Mouse (Mus musculus) midbrain, postnatal 0 days (tissue): ENCODE measurements around the gene Lin9. TPM values are rescaled to one million over a fixed set of nuclear protein-coding genes. Genes with fewer than 3 reads are reported as not detected.
"Not testable (repeated sequence)": the region's sequence is repeated elsewhere in the genome, so short reads cannot be mapped to it uniquely, and the experiment has no call there.

Source experiments
- ATAC-seq: fragments of 200-750 bp; cut with Nextera tagmentation; 2 replicates; pipeline ENCODE4 v1.8.0; 2017; ENCODE audit warnings: moderate number of reproducible peaks, mild to moderate bottlenecking, moderate TSS enrichment, moderate library complexity; ENCODE audit not compliant: low FRiP score
- DNase-seq: peaks from one replicate; pipeline ENCODE4 v3.0.0-alpha.2; 2015; ENCODE audit warnings: low spot score
- H3K27ac ChIP-seq: fragments of 300-500 bp; sonication (generic); 2 replicates; pipeline ENCODE4 v1.5.1; 2014; ENCODE audit warnings: low read depth, mild to moderate bottlenecking, low read length, mixed read lengths
- H3K27me3 ChIP-seq: fragments of 300-500 bp; sonication (generic); 2 replicates; pipeline ENCODE4 v1.6.1; 2014; ENCODE audit warnings: low read length, control low read depth, mixed read lengths; ENCODE audit not compliant: insufficient read depth
- H3K36me3 ChIP-seq: fragments of 300-500 bp; sonication (generic); 2 replicates; pipeline ENCODE4 v1.6.1; 2014; ENCODE audit warnings: low read length, control low read depth, mixed read lengths; ENCODE audit not compliant: insufficient read depth
- H3K4me1 ChIP-seq: fragments of 300-500 bp; sonication (generic); 2 replicates; pipeline ENCODE4 v1.6.1; 2014; ENCODE audit warnings: mild to moderate bottlenecking, control low read depth, antibody characterized with exemption, low read length, mixed read lengths; ENCODE audit not compliant: insufficient read depth
- H3K4me2 ChIP-seq: fragments of 300-500 bp; sonication (generic); 2 replicates; pipeline ENCODE4 v1.6.1; 2014; ENCODE audit warnings: low read depth, mild to moderate bottlenecking, low read length, mixed read lengths; ENCODE audit not compliant: poor library complexity, severe bottlenecking
- H3K4me3 ChIP-seq: fragments of 300-500 bp; sonication (generic); 2 replicates; pipeline ENCODE4 v1.5.1; 2014; ENCODE audit warnings: low read depth, mild to moderate bottlenecking, low read length, moderate library complexity
- H3K9ac ChIP-seq: fragments of 300-500 bp; sonication (generic); replicated peaks from 2 replicates; pipeline ENCODE4 v1.6.1; 2014; ENCODE audit warnings: mild to moderate bottlenecking, low read length, moderate library complexity, mixed read lengths; ENCODE audit not compliant: poor library complexity, severe bottlenecking
- H3K9me3 ChIP-seq: fragments of 300-500 bp; sonication (generic); 2 replicates; pipeline ENCODE4 v1.6.1; 2016; ENCODE audit warnings: low read length, control low read depth
- CTCF ChIP-seq: IDR thresholded peaks from 2 replicates; pipeline ENCODE4 v1.5.1; 2016; ENCODE audit warnings: antibody characterized with exemption, mild to moderate bottlenecking
- WGBS: fragments of 180-500 bp; shearing (Covaris S2); extraction: QIAGEN DNeasy Blood & Tissue Kit; methylation state at CpG from one replicate; pipeline ENCODE4 v1.1.7; 2014; 5-methylcytosine and 5-hydroxymethylcytosine counted together
- polyA plus RNA-seq: library from polyadenylated mRNA; unstranded; fragments of >200 nt; fragmentation: Nextera tagmentation; extraction: Ambion mirVana; gene quantifications from 2 replicates; pipeline ENCODE4 v1.2.1, GENCODE M21; 2015
- total RNA-seq: library from RNA; depleted of rRNA; stranded (reverse); fragments of >200 nt; gene quantifications from 2 replicates; pipeline ENCODE4 v1.2.3, GENCODE M21; 2014

Lin9 gene
- total and polyA plus RNA-seq, 2 experiments from 2014 or later = 3.4 to 11.2 TPM

GRCm38 (mm10) chr1:180607578-180607879, 33.4 kb upstream of the Lin9 start:
- Histone ChIP-seq H3K4me1 (no peaks in the 10 kb centered on the region), H3K27ac (no peak overlapping the region), H3K4me3 (no peak overlapping the region), H3K36me3 (peaks cover 7% of the 10 kb centered on the region), H3K4me2 (no peak overlapping the region), H3K9me3 (no peaks in the 10 kb centered on the region), H3K27me3 (no peaks in the 10 kb centered on the region), H3K9ac (no peak overlapping the region)
- no peak for DNase-seq
- 88% methylated on average over 2 of the region's 2 CpGs for WGBS
- TF ChIP-seq CTCF = no peak
- no peak for ATAC-seq

DNA sequence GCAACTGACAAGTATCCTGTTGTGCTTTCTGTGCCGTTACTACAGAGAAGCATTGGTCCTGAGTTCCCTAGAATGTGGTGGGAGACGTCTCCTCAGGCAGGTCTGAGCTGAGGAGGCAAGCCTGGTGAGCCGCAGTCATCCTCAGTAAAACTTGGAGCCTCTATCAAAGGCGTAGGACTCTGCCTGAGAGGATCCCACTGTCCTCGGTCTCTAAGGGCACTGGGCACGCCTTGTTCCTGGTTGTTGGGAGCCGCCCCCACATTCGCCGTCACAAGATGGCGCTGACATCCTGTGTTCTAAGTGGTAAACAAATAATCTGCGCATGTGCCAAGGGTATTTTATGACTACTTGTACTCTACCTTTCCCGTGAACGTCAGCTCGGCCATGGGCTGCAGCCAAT, 29.1 kb upstream of the Lin9 start:
- not testable (repeated sequence) for ATAC-seq

DNA sequence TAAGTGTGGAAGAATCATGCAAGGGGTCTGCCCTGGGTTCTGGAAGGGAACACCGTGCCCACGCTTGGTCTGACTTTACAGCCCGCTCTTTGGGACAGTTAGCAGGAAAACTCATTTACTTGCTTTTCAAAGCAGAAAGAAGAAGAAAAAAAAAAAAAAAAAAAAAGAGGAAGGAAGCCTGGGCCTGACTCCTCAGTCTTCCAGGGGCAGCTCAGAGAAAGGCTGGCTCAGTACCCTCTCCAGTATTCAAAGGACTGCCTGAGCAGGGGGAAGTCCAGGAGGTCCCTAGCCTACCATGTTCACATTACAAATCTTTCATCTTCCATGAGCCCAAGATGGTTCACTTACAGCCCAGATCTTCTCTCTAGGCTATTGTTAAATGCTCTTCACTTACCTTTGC, 24.2 kb upstream of the Lin9 start:
- ATAC-seq (no peak), DNase-seq (no peak)
- Histone ChIP-seq H3K4me1 (no peaks in the 10 kb centered on the region), H3K9me3 (no peaks in the 10 kb centered on the region), H3K27ac (no peak overlapping the region), H3K9ac (no peak overlapping the region), H3K36me3 (no peaks in the 10 kb centered on the region), H3K27me3 (no peaks in the 10 kb centered on the region), H3K4me2 (no peak overlapping the region), H3K4me3 (no peak overlapping the region)
- TF ChIP-seq CTCF = no peak
- WGBS = 86% methylated on average over 3 of the region's 3 CpGs

More for the DNA sequence above, 29.1 kb upstream of the Lin9 start:
- not testable (repeated sequence) for H3K27ac ChIP-seq, H3K9me3 ChIP-seq, H3K4me2 ChIP-seq, H3K9ac ChIP-seq, DNase-seq, H3K27me3 ChIP-seq, H3K4me3 ChIP-seq, H3K36me3 ChIP-seq, H3K4me1 ChIP-seq
- 85% methylated on average over 10 of the region's 14 CpGs for WGBS

DNA sequence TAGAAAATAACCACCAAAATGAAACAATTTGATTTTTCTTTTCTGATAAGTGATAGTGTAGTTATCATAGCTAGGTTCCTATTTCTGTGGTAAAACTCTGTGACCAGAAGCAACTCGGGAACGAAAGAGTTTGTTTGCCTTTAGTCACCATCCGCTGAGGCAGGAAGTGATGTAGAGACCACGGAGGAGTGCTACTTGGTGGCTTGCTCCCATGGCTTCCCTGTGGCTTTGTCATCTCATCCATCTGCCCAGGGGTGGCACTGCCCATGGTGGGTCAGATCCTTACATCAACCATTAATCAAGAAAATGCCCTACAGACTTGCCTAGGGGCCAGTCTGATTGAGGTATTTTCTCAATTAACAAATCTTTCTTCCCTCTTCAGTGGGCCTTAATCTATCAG, 18.6 kb upstream of the Lin9 start:
- WGBS = 84% methylated on average over 4 of the region's 4 CpGs
- H3K27me3 ChIP-seq = no peaks in the 10 kb centered on the region
- H3K4me3 ChIP-seq = no peak overlapping the region
- no peak overlapping the region for H3K9ac ChIP-seq
- peaks cover 2% of the 10 kb centered on the region; the same call in 1 of the 2 replicates for H3K9me3 ChIP-seq
- H3K4me2 ChIP-seq = no peak overlapping the region
- H3K36me3 ChIP-seq = no peaks in the 10 kb centered on the region
- no peak for TF ChIP-seq CTCF
- no peak overlapping the region for H3K27ac ChIP-seq
- no peak for DNase-seq
- no peak for ATAC-seq
- no peaks in the 10 kb centered on the region for H3K4me1 ChIP-seq

- Histone ChIP-seq H3K27ac (no peak overlapping the region), H3K27me3 (no peaks in the 10 kb centered on the region), H3K4me2 (no peak overlapping the region), H3K9me3 (peaks cover 2% of the 10 kb centered on the region; the same call in 1 of the 2 replicates), H3K4me1 (no peaks in the 10 kb centered on the region), H3K9ac (no peak overlapping the region), H3K36me3 (no peaks in the 10 kb centered on the region), H3K4me3 (no peak overlapping the region)
- 93% methylated on average over 2 of the region's 2 CpGs for WGBS
- DNase-seq = no peak
- peak; percentile 40 for TF ChIP-seq CTCF
- ATAC-seq = no peak
Observed at GRCm38 (mm10) chr1:180623911-180624310, 17.0 kb upstream of the Lin9 start.

DNA sequence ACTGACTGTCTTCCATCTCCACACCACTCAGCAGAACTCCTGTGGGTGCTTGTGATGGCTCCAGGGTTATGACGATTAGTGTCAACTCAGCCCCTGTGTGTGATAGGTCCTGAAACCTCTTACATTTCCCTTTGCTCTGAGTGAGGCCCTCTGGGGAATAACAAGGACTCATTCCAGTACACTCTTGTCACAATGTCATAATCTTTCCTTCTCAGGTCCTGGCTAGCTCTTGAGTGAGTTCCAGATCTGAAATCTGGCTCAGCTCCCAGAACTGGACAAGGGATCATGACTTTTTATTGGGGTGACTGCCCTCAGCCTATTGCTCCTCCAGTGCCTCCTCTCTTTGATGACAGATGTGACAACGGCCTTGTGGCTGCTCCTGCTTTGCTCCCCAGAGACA, 14.8 kb upstream of the Lin9 start:
- Histone ChIP-seq H3K4me1 (no peaks in the 10 kb centered on the region), H3K4me2 (no peak overlapping the region), H3K27me3 (no peaks in the 10 kb centered on the region), H3K4me3 (no peak overlapping the region), H3K27ac (no peak overlapping the region), H3K9ac (no peak overlapping the region), H3K9me3 (peaks cover 2% of the 10 kb centered on the region; the same call in 1 of the 2 replicates), H3K36me3 (no peaks in the 10 kb centered on the region)
- no peak for DNase-seq
- 68% methylated on average over 2 of the region's 2 CpGs for WGBS
- no peak for ATAC-seq
- TF ChIP-seq CTCF = no peak

DNA sequence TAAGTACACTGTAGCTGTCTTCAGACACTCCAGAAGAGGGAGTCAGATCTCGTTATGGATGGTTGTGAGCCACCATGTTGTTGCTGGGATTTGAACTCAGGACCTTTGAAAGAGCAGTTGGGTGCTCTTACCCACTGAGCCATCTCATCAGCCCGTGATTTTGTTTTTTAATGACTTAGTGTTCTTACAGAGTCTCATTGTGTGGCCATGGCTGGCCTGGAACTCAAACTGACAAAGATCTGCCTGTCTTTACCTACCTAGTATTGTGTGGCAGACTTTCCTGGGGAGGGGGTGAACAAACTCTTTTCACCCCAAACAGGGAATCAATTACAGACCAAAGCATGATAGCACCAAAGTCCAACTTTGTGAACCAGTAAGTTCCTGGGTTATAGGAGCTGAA, 3.2 kb upstream of the Lin9 start:
- not testable (repeated sequence) for H3K9ac ChIP-seq, H3K9me3 ChIP-seq, H3K4me1 ChIP-seq, H3K27me3 ChIP-seq, DNase-seq, H3K36me3 ChIP-seq, H3K4me2 ChIP-seq, H3K27ac ChIP-seq, ATAC-seq, H3K4me3 ChIP-seq
- WGBS = 84% methylated on average over 2 of the region's 2 CpGs
